Mouse (Mus musculus) stomach, postnatal 0 days (tissue): ENCODE data around the gene Med6.

Experiments used
- CTCF ChIP-seq: IDR thresholded peaks from 2 replicates; pipeline ENCODE4 v1.5.1; 2016; ENCODE audit warnings: antibody characterized with exemption, low read depth, mild to moderate bottlenecking, moderate library complexity
- EP300 ChIP-seq: optimal IDR thresholded peaks from 2 replicates; pipeline ENCODE3; 2016; ENCODE audit warnings: antibody characterized with exemption

DNA sequence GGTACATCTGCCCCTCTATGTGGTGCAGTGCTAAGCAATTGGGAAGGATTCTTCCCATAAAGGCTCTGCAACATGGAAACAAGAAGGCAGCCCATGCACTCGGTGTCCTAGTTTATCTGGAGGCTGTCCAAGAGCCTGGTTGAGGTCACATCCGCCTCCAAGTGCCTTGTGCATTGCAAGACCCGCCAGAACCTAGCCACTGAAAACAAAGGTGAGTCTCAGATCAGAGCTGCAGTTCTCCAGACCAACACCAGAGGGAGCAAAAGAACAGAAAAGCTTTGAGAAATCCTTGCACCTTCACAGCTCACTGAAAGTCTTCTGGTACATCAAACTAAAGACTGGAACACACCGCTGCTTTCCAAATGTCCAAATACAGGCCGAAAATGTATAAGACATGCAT, 24.5 kb upstream of the Med6 start:
- peak; percentile 90 for TF ChIP-seq CTCF
- TF ChIP-seq EP300: no peak
